9 mouse cellular contexts compared by ENCODE assay signal in the genomic region with DNA sequence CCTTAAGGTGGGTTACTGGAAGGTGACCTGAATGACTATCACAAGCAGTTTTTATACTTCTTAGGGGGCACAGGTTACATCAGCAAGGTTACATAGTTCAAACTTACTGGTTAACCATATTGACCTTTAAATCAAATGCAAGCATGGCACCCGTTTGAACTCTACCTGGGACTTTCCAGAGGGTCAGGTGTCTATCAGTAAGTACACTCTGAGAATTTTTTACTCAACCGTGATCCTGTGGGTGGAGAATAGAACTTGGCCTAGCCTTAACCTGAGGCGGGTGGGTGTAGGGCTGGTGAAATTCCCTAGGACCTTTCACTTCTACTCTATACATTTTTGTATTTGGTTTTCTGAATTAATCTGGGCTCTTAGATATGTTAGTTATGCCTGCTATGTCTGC.
"Had no signal": no experiment of that assay in that cellular context is flagged by ENCODE, and none has a peak within 500 bp of the region (broad histone marks: within the 10 kb centered on the region; RNA-seq: fewer than 3 reads in every experiment).

No protein-coding gene starts in this region.

- DNase-seq: lung, adult 18-20 months; lung, embryonic 14.5 days; lung, postnatal 10 days; right cerebral cortex, postnatal 14 days; thymus, adult 18-20 months; thymus, postnatal 14 days; thymus, postnatal 36 days had no signal

- ATAC-seq: midbrain, embryonic 13.5 days; midbrain, embryonic 15.5 days had no signal
